Mouse (Mus musculus) heart, postnatal 4 days (tissue): ENCODE measurements around the gene 5330417C22Rik. TPM values are rescaled to one million over a fixed set of nuclear protein-coding genes. Genes with fewer than 3 reads are reported as not detected.
A peak's percentile ranks its signal among the peaks of the same experiment; 100 is the strongest.
"Not testable (repeated sequence)": the region's sequence is repeated elsewhere in the genome, so short reads cannot be mapped to it uniquely, and the experiment has no call there.

Experiments used
- DNase-seq: peaks from one replicate; pipeline ENCODE4 v3.0.0; 2021
- total RNA-seq, 2 experiments: library from RNA; stranded (reverse); gene quantifications; 2 replicates each; pipeline ENCODE4 v1.2.3; 2021

5330417C22Rik gene
- under 1 TPM; 0.21 to 0.29 TPM for total RNA-seq

GRCm38 (mm10) chr3:108536517-108537260 lies at the start of gene 5330417C22Rik:
Gene 5330417C22Rik (minus strand): TSS chr3:108536536.
- peak; percentile 22 for DNase-seq

- no peak for DNase-seq
Observed at GRCm38 (mm10) chr3:108584580-108584979, 48.2 kb upstream of the 5330417C22Rik start.

GRCm38 (mm10) chr3:108574018-108574417 lies 37.7 kb upstream of the 5330417C22Rik start:
- DNase-seq, result no peak

- DNase-seq, result no peak
Observed at GRCm38 (mm10) chr3:108572309-108573010, 36.1 kb upstream of the 5330417C22Rik start.

- peak; percentile 98 for DNase-seq
Observed at GRCm38 (mm10) chr3:108571443-108572294, 35.3 kb upstream of the 5330417C22Rik start, which contains the start of gene Taf13. Gene Taf13 (plus strand): TSS chr3:108571698.

GRCm38 (mm10) chr3:108570813-108571212 lies 34.5 kb upstream of the 5330417C22Rik start:
- no peak for DNase-seq

GRCm38 (mm10) chr3:108569636-108570035 lies 33.3 kb upstream of the 5330417C22Rik start:
- not testable (repeated sequence) for DNase-seq

- DNase-seq, result no peak
Observed at GRCm38 (mm10) chr3:108567990-108568877, 31.9 kb upstream of the 5330417C22Rik start.

GRCm38 (mm10) chr3:108563309-108563708 lies 27.0 kb upstream of the 5330417C22Rik start:
- peak; percentile 87 for DNase-seq

- peak; percentile 31 for DNase-seq
Observed at GRCm38 (mm10) chr3:108562777-108563271, 26.5 kb upstream of the 5330417C22Rik start.

GRCm38 (mm10) chr3:108562133-108562730 lies 25.9 kb upstream of the 5330417C22Rik start, which contains the start of gene Tmem167b:
Gene Tmem167b (minus strand): TSS chr3:108562466.
- peak; percentile 96 for DNase-seq

- no peak for DNase-seq
Observed at GRCm38 (mm10) chr3:108557888-108558287, 21.6 kb upstream of the 5330417C22Rik start.

- peak; percentile 94 for DNase-seq
Observed at GRCm38 (mm10) chr3:108554587-108555312, 18.4 kb upstream of the 5330417C22Rik start.

GRCm38 (mm10) chr3:108554111-108554561 lies 17.8 kb upstream of the 5330417C22Rik start:
- no peak for DNase-seq

GRCm38 (mm10) chr3:108542299-108542698 lies 6.0 kb upstream of the 5330417C22Rik start:
- no peak for DNase-seq

- DNase-seq, result peak; percentile 90
Observed at GRCm38 (mm10) chr3:108537303-108537702, 967 bp upstream of the 5330417C22Rik start.

GRCm38 (mm10) chr3:108535896-108536516 lies 330 bp downstream of the 5330417C22Rik start:
- no peak for DNase-seq

GRCm38 (mm10) chr3:108533951-108534350 lies 2.4 kb downstream of the 5330417C22Rik start, which contains the start of gene 1700013F07Rik:
Gene 1700013F07Rik (plus strand): TSS chr3:108534150.
- no peak for DNase-seq
